Mouse (Mus musculus): Measurements from ENCODE around the gene Cdc42bpg. TPM values are rescaled to one million over a fixed set of nuclear protein-coding genes. Genes with fewer than 3 reads are reported as not detected.
"Not testable (repeated sequence)": the region's sequence is repeated elsewhere in the genome, so short reads cannot be mapped to it uniquely, and the experiment has no call there.

The Cdc42bpg gene
- total RNA-seq, 2 experiments from 2014 or later: 3.9 to 4.6 TPM

GRCm38 (mm10) chr19:6294301-6294700 lies 12.0 kb upstream of the Cdc42bpg start:
- DNase-seq (ENCODE audit: extremely low spot score in 1 of 2, low spot score in 1 of 2): no peak

DNA sequence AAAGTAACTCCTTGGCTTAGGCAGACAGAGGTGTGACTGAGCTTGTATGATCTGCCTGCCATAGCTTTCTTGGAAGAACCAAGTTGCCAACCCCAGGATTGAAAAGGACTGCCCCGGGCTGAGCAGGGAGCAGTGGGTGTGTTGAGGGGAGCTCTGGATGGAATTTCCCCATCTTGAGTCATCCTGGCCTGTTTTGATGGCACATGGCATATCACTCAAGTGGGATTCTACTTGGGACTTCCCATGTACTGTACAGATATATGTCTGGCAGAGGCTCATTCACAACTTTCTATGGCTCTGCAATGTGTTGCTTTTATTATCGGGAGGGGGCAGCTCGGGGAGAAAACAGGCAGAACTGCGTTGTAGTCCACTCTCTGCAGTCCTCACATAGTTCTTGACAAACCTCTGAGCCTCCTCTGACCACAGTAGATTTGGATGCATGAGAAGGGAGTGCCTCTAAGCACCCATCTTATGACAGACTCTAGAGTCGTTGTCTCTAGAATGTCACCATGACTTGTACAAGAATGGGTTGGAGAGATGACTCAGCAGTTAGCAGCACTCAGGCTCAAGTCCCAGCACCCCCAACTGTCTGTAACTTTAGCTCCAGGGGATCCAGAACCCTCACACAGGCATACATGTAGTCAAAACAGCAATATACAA lies 9.6 kb upstream of the Cdc42bpg start:
- DNase-seq (ENCODE audit: extremely low spot score in 1 of 2, low spot score in 1 of 2): no peak

GRCm38 (mm10) chr19:6297641-6298040 lies 8.6 kb upstream of the Cdc42bpg start:
- no peak for DNase-seq (ENCODE audit: extremely low spot score in 1 of 2, low spot score in 1 of 2)

DNA sequence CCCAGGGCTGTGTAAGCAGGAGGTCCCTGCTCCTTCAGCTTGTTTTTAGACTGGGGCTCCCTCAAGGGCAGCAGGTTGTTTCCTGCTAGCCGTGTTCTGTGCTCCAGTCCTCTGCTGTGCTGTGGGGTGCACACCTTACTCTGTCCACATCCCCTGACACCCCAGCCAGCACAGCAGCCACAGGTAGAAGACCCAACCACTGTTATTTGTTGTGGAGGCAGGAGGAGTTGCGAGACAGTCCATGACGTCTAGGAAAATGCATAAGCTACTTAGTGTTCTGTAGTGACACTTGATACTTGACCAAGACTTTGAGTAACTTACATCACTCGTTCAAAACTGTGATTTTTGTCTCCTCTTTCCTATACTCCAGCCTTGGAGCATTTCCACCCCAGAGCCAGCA lies 7.3 kb upstream of the Cdc42bpg start:
- no peak for DNase-seq (ENCODE audit: extremely low spot score in 1 of 2, low spot score in 1 of 2)

- no peak for DNase-seq (ENCODE audit: extremely low spot score in 1 of 2, low spot score in 1 of 2)
These were observed 6.6 kb upstream of the Cdc42bpg start for GRCm38 (mm10) chr19:6299450-6300267.

DNA sequence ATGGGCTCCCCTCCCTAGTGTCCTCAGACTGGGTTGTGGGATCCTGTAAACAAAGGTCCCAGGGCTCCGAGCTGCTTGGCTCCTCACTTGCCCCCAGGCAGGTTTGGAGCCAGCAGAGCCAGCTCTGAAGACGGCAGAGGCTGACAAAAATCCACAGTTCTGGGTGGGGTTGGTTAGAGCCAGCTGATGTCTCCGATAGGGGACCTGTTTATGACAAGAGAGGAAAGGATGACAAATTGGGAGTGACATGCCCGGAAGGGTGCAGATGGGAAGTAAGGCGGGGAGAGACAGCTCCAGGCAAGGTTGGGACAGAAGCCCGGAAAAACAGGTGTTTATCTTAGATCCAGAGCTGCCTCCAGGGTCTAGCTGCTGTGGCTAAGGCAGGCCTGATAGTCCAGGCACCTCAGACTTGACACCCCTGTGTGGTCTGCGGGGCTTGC lies 5.8 kb upstream of the Cdc42bpg start:
- DNase-seq (ENCODE audit: extremely low spot score in 1 of 2, low spot score in 1 of 2): no peak

DNA sequence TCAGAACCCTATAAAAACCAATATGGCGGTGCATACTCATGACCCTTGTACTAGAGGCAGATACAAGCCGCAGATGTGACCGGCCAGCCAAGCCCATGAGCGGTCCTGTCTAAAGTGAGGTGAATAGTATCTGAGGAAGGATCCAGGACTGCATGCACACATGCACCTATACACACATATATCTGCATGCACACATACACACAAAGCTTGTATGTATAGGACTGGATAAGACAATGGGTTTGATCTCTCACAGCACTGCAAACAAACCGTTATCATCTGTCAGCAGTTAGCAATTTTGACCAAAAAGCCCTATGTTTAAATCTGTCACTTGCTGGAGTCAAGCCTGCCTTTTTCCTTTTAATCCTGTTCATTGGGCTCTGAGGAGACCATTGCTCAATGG lies 4.1 kb upstream of the Cdc42bpg start:
- no peak for DNase-seq (ENCODE audit: extremely low spot score in 1 of 2, low spot score in 1 of 2)

- peak in 1 of 2 experiments; percentile 34 for DNase-seq (ENCODE audit: extremely low spot score in 1 of 2, low spot score in 1 of 2)
These were observed 3.7 kb upstream of the Cdc42bpg start for GRCm38 (mm10) chr19:6302522-6302921.

DNA sequence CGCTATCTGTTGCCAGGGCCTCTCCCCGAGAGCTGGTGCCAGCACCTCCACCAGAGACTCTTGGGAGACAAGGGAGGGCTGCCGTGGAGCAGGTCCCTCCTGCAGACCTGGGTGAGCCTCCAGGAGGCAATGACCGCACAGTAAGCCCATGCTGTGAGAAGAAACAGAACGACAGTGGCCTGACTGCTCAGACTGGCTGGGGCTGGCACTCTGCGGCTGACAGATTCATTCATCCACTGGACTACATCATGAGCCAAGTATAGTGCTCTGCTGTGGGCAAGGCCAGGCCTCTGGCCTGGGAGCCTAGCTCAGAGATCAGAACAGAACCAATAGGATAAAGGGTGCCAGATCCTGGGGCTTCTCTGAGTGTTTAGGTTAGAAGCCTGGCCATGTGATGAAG lies 2.4 kb upstream of the Cdc42bpg start:
- no peak for DNase-seq (ENCODE audit: extremely low spot score in 1 of 2, low spot score in 1 of 2)

GRCm38 (mm10) chr19:6304787-6305516 lies 1.3 kb upstream of the Cdc42bpg start:
- peak; percentile 74 to 91 for DNase-seq (ENCODE audit: extremely low spot score in 1 of 2, low spot score in 1 of 2)

- DNase-seq (ENCODE audit: extremely low spot score in 1 of 2, low spot score in 1 of 2): no peak
These were observed 640 bp upstream of the Cdc42bpg start for GRCm38 (mm10) chr19:6305517-6306115.

GRCm38 (mm10) chr19:6306586-6306985 lies 330 bp downstream of the Cdc42bpg start:
- DNase-seq (ENCODE audit: extremely low spot score in 1 of 2, low spot score in 1 of 2): peak in 1 of 2 experiments; percentile 70

- DNase-seq (ENCODE audit: extremely low spot score in 1 of 2, low spot score in 1 of 2): no peak
These were observed 1.7 kb downstream of the Cdc42bpg start for GRCm38 (mm10) chr19:6307733-6308531.

GRCm38 (mm10) chr19:6310181-6310580 lies 3.9 kb downstream of the Cdc42bpg start:
- DNase-seq (ENCODE audit: extremely low spot score in 1 of 2, low spot score in 1 of 2): no peak

- DNase-seq (ENCODE audit: extremely low spot score in 1 of 2, low spot score in 1 of 2): not testable (repeated sequence)
These were observed 5.5 kb downstream of the Cdc42bpg start for GRCm38 (mm10) chr19:6311783-6312182.

DNA sequence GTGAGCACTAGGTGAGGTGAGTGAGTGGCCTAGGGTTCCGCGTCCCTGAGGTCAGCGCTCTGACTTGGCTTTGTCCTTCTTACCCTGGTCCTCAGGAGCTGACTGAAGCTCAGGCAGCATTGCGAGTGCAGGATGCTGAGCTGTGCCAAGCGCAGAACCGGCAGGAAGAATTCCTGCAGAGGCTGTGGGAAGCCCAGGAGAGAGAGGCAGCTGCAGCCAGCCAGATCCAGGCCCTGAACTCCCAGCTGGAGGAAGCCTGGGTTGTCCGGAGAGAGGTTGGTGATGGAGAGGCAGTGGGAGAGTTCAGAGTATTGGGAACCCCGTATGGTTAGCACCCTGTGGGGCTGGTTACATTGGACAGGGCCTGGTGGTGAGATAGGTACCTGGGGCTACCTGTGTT lies 7.5 kb downstream of the Cdc42bpg start:
- no peak for DNase-seq (ENCODE audit: extremely low spot score in 1 of 2, low spot score in 1 of 2)

- no peak for DNase-seq (ENCODE audit: extremely low spot score in 1 of 2, low spot score in 1 of 2)
These were observed 8.3 kb downstream of the Cdc42bpg start for GRCm38 (mm10) chr19:6314513-6314912.

DNA sequence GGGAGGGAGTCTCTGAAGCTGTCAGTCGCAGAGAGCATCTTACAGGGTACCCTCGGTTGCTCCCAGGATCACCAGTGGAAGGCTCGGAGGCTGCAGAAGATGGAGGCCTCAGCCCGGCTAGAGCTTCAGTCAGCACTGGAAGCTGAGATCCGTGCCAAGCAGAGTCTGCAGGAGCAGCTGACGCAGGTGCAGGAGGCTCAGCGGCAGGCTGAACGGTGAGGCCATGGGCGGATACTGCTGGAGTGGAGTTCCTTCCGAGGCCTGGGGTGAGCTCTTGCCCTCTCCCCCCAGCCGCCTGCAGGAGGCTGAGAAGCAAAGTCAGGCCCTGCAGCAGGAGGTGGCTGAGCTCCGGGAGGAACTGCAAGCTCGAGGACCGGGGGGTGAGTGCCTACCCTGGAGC lies 9.3 kb downstream of the Cdc42bpg start:
- DNase-seq (ENCODE audit: extremely low spot score in 1 of 2, low spot score in 1 of 2): no peak

DNA sequence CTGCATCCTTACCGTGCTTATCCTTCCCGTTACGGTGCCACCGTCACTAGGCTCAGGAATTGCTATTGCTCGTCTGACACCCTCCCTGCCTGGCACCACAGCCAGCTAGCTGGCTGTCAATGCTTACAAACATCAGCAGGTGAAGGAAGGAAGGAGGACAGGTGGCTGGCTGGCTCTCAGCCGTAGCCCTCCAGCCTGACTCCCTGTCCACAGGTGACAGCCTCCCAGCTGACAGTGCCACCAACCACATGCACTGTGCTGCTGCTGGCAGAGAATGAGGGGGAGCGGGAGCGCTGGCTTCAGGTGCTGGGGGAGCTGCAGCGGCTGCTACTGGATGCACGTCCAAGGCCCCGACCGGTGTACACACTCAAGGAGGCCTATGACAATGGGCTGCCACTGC lies 11.9 kb downstream of the Cdc42bpg start:
- DNase-seq (ENCODE audit: extremely low spot score in 1 of 2, low spot score in 1 of 2): no peak

DNA sequence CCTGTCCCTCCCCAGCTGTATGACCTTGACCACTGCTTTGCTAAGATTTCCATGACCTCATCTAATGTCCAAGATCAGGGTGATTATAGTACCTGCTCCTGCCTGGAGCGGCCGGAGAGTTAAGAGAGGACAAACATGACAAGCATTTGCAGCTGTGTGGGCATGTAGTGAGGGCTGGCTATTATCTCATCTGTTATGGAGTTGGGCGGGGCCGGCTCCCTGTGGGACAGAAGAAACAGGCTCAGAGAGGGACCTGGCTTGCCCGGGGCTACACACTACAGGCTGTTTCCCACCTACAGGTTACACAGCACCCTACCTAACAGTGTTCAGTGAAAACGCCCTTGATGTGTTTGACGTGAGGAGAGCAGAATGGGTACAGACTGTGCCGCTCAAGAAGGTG lies 15.1 kb downstream of the Cdc42bpg start:
- DNase-seq (ENCODE audit: extremely low spot score in 1 of 2, low spot score in 1 of 2): no peak
